Mouse (Mus musculus): ENCODE measurements at regions not wholly inside any gene's neighbourhood (a gene's known extent, or its start where the extent isn't known, plus 50 kb on each side); places are given as distances from the start of the nearest gene placed in this dataset.

DNA sequence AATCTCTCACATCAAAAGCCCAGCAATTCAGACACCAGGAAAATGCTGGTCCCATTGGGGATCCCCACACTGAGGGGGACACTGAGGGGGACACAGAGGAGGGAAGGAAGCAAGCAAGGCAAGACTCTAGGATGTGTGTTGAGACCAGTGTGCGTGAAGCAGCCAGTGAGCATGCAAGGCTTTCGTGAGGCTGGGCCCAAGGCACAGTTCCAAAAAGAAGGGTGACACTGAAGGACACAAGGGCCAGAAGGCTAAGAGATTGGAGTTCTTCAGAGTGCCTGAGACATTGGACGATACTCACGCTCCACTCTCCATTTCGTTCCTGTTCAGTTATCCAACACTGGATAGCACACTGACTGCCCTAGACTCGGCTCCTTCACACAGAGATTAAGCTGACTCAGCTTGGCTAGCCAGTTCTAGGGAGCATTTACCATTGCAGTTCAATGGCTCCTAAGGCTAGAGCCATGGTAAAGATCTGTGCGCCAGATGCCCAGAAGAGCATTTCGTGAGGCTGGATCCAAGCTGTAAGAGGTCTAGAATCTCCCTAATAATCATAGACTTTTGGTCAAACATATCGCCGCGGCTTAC lies 150.1 kb downstream of the Zfp36l1 start:
- no peak for ATAC-seq (ENCODE audit: low FRiP score, low TSS enrichment)
- Histone ChIP-seq H3K4me2 (replicated peaks; ENCODE audit: low read depth, low read length) (no peak overlapping the region), H3K27ac (ENCODE audit: low read length) (0 out of 2 replicates have a peak overlapping the region, but pooled peaks have one; percentile 22), H3K27me3 (ENCODE audit: insufficient read depth, low read length) (no peaks in the 10 kb centered on the region), H3K9me3 (ENCODE audit: low read length) (no peaks in the 10 kb centered on the region), H3K36me3 (ENCODE audit: insufficient read depth, low read length) (no peaks in the 10 kb centered on the region), H3K4me3 (ENCODE audit: low read length) (no peak overlapping the region), H3K9ac (replicated peaks; ENCODE audit: low read length) (no peak overlapping the region), H3K4me1 (ENCODE audit: insufficient read depth, low read length) (peaks cover 43% of the 10 kb centered on the region)
- WGBS: 93% methylated on average over 11 of the region's 11 CpGs

DNA sequence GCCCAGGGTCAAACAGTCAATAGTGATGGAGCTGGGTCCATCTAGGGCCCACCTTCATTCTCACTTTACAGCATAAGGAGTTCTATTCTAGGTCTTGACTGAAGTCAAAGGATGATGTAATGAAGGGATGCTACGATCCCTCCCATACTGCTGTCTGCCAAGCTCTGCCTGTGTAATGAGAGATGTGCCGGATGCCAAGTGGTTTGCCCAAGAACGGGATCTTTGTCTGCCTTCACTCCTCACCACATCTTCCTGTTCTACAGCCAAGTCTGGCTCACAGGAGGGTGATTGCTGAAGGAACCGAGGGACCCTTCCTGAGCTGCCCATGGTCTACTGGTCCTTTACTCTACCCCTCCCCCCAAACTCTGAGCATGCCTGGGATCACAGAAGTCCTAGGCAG lies 150.9 kb downstream of the Zfp36l1 start:
- ATAC-seq (ENCODE audit: low FRiP score, low TSS enrichment): no peak
- Histone ChIP-seq H3K9me3 (ENCODE audit: low read length) (no peaks in the 10 kb centered on the region), H3K27me3 (ENCODE audit: insufficient read depth, low read length) (no peaks in the 10 kb centered on the region), H3K9ac (replicated peaks; ENCODE audit: low read length) (no peak overlapping the region), H3K4me1 (ENCODE audit: insufficient read depth, low read length) (peaks cover 35% of the 10 kb centered on the region), H3K36me3 (ENCODE audit: insufficient read depth, low read length) (no peaks in the 10 kb centered on the region), H3K4me2 (replicated peaks; ENCODE audit: low read depth, low read length) (no peak overlapping the region), H3K27ac (ENCODE audit: low read length) (no peak overlapping the region), H3K4me3 (ENCODE audit: low read length) (no peak overlapping the region)
- 89% methylated on average over 4 of the region's 4 CpGs for WGBS

- WGBS: 75% methylated on average over 6 of the region's 6 CpGs
- no peak for ATAC-seq (ENCODE audit: low FRiP score, low TSS enrichment)
- no peak overlapping the region for H3K27ac ChIP-seq (ENCODE audit: low read length)
- H3K36me3 ChIP-seq (ENCODE audit: insufficient read depth, low read length): no peaks in the 10 kb centered on the region
- H3K9me3 ChIP-seq (ENCODE audit: low read length): no peaks in the 10 kb centered on the region
- no peak overlapping the region for H3K4me3 ChIP-seq (ENCODE audit: low read length)
- no peak overlapping the region for H3K4me2 ChIP-seq (replicated peaks; ENCODE audit: low read depth, low read length)
- H3K27me3 ChIP-seq (ENCODE audit: insufficient read depth, low read length): no peaks in the 10 kb centered on the region
- no peak overlapping the region for H3K9ac ChIP-seq (replicated peaks; ENCODE audit: low read length)
- H3K4me1 ChIP-seq (ENCODE audit: insufficient read depth, low read length): peaks cover 27% of the 10 kb centered on the region
Measured at GRCm38 (mm10) chr12:79961076-79961475, 151.7 kb downstream of the Zfp36l1 start.

DNA sequence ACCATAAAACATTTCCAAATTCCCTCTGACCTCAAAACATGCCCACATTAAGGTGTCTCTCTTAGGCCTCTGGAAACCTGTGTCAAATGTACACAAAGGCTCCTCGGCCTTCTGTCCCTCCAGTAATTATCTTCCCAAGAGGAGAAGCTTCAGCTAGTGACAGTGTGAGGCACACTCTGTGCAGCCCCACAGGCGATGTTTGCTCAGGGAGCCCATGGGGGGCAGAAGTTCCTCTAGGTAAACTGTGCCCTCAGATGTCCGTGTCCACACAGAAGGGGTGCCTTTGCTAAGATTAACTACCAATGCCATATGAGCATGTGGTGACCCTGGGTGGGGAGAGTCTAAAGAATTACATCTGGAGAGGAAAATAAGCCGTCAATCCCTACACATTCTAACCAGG lies 152.4 kb downstream of the Zfp36l1 start:
- 50% methylated on average over 4 of the region's 4 CpGs for WGBS
- Histone ChIP-seq H3K4me3 (ENCODE audit: low read length) (no peak overlapping the region), H3K27ac (ENCODE audit: low read length) (no peak overlapping the region), H3K9ac (replicated peaks; ENCODE audit: low read length) (no peak overlapping the region), H3K36me3 (ENCODE audit: insufficient read depth, low read length) (no peaks in the 10 kb centered on the region), H3K4me2 (replicated peaks; ENCODE audit: low read depth, low read length) (no peak overlapping the region), H3K27me3 (ENCODE audit: insufficient read depth, low read length) (no peaks in the 10 kb centered on the region), H3K4me1 (ENCODE audit: insufficient read depth, low read length) (peaks cover 20% of the 10 kb centered on the region), H3K9me3 (ENCODE audit: low read length) (no peaks in the 10 kb centered on the region)
- no peak for ATAC-seq (ENCODE audit: low FRiP score, low TSS enrichment)

- Histone ChIP-seq H3K9ac (replicated peaks; ENCODE audit: low read length) (no peak overlapping the region), H3K36me3 (ENCODE audit: insufficient read depth, low read length) (no peaks in the 10 kb centered on the region), H3K9me3 (ENCODE audit: low read length) (no peaks in the 10 kb centered on the region), H3K4me2 (replicated peaks; ENCODE audit: low read depth, low read length) (no peak overlapping the region), H3K4me3 (ENCODE audit: low read length) (no peak overlapping the region), H3K4me1 (ENCODE audit: insufficient read depth, low read length) (peaks cover 13% of the 10 kb centered on the region), H3K27me3 (ENCODE audit: insufficient read depth, low read length) (no peaks in the 10 kb centered on the region), H3K27ac (ENCODE audit: low read length) (no peak overlapping the region)
- WGBS: 76% methylated on average over 14 of the region's 14 CpGs
- no peak for ATAC-seq (ENCODE audit: low FRiP score, low TSS enrichment)
Measured at GRCm38 (mm10) chr12:79959540-79960305, 153.1 kb downstream of the Zfp36l1 start.

DNA sequence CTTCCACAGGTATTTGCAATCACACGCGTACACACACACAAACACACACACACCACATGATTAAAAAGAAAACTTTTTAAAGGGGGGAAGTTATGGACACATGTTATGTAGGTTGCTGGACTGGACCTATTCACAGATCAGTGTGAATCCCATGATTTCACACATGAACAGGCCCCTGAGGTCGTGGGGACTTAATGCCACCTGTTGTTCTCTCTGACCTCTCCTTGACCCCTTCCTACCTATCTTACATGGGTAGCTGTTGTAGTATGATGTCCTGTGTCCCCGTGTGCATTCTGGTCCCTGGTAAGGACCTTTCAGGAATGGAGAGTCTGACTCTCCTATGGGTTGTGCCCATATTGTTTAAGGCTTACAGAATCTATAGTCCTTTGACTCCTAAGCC lies 155.6 kb downstream of the Zfp36l1 start:
- WGBS: 82% methylated on average over 4 of the region's 4 CpGs
- Histone ChIP-seq H3K4me2 (replicated peaks; ENCODE audit: low read depth, low read length) (no peak overlapping the region), H3K9ac (replicated peaks; ENCODE audit: low read length) (no peak overlapping the region), H3K4me1 (ENCODE audit: insufficient read depth, low read length) (peaks cover 8% of the 10 kb centered on the region), H3K36me3 (ENCODE audit: insufficient read depth, low read length) (no peaks in the 10 kb centered on the region), H3K27ac (ENCODE audit: low read length) (no peak overlapping the region), H3K9me3 (ENCODE audit: low read length) (no peaks in the 10 kb centered on the region), H3K27me3 (ENCODE audit: insufficient read depth, low read length) (no peaks in the 10 kb centered on the region), H3K4me3 (ENCODE audit: low read length) (no peak overlapping the region)
- no peak for ATAC-seq (ENCODE audit: low FRiP score, low TSS enrichment)

GRCm38 (mm10) chr12:79956351-79956750 lies 156.5 kb downstream of the Zfp36l1 start:
- ATAC-seq (ENCODE audit: low FRiP score, low TSS enrichment): no peak
- no peaks in the 10 kb centered on the region for H3K36me3 ChIP-seq (ENCODE audit: insufficient read depth, low read length)
- no peak overlapping the region for H3K27ac ChIP-seq (ENCODE audit: low read length)
- H3K9me3 ChIP-seq (ENCODE audit: low read length): no peaks in the 10 kb centered on the region
- H3K9ac ChIP-seq (replicated peaks; ENCODE audit: low read length): no peak overlapping the region
- no peak overlapping the region for H3K4me2 ChIP-seq (replicated peaks; ENCODE audit: low read depth, low read length)
- peaks cover 11% of the 10 kb centered on the region for H3K4me1 ChIP-seq (ENCODE audit: insufficient read depth, low read length)
- H3K27me3 ChIP-seq (ENCODE audit: insufficient read depth, low read length): no peaks in the 10 kb centered on the region
- 87% methylated on average over 6 of the region's 6 CpGs for WGBS
- H3K4me3 ChIP-seq (ENCODE audit: low read length): no peak overlapping the region

DNA sequence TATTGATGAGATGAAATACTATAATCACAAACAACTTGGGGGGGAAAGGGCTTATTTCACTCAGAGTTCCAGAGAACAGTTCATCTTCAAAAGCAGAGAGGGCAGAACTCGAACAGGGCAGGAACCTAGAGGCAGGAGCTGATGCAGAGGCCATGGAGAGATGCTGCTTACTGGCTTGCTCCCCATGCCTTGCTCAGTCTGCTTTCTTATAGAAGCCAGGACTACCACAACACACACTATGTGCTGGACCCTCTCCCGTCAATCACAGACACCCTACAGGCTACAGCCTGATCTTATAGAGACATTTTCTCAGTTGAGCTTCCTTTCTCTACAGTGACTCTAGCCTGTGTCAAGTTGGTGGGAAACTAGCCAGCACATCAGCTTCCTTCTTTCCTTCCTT lies 157.3 kb downstream of the Zfp36l1 start:
- no peak overlapping the region for H3K9ac ChIP-seq (replicated peaks; ENCODE audit: low read length)
- H3K4me1 ChIP-seq (ENCODE audit: insufficient read depth, low read length): peaks cover 15% of the 10 kb centered on the region
- H3K9me3 ChIP-seq (ENCODE audit: low read length): no peaks in the 10 kb centered on the region
- ATAC-seq (ENCODE audit: low FRiP score, low TSS enrichment): no peak
- no peaks in the 10 kb centered on the region for H3K27me3 ChIP-seq (ENCODE audit: insufficient read depth, low read length)
- H3K27ac ChIP-seq (ENCODE audit: low read length): no peak overlapping the region
- H3K4me3 ChIP-seq (ENCODE audit: low read length): no peak overlapping the region
- 86% methylated on average over 2 of the region's 2 CpGs for WGBS
- H3K4me2 ChIP-seq (replicated peaks; ENCODE audit: low read depth, low read length): no peak overlapping the region
- H3K36me3 ChIP-seq (ENCODE audit: insufficient read depth, low read length): no peaks in the 10 kb centered on the region

GRCm38 (mm10) chr12:79950579-79951112 lies 162.2 kb downstream of the Zfp36l1 start:
- Histone ChIP-seq H3K9ac (replicated peaks; ENCODE audit: low read length) (no peak overlapping the region), H3K36me3 (ENCODE audit: insufficient read depth, low read length) (no peaks in the 10 kb centered on the region), H3K4me3 (ENCODE audit: low read length) (no peak overlapping the region), H3K27ac (ENCODE audit: low read length) (peak overlapping the region; percentile 5; the same call in 1 of the 2 replicates), H3K4me1 (ENCODE audit: insufficient read depth, low read length) (peaks cover 52% of the 10 kb centered on the region), H3K4me2 (replicated peaks; ENCODE audit: low read depth, low read length) (no peak overlapping the region), H3K27me3 (ENCODE audit: insufficient read depth, low read length) (no peaks in the 10 kb centered on the region), H3K9me3 (ENCODE audit: low read length) (no peaks in the 10 kb centered on the region)
- 83% methylated on average over 7 of the region's 7 CpGs for WGBS
- ATAC-seq (ENCODE audit: low FRiP score, low TSS enrichment): no peak

Measured in kidney, embryonic 16.5 days (tissue).